Mouse (Mus musculus) kidney, adult 2 months (tissue): Measurements from ENCODE around the gene Hba-a2. TPM values are rescaled to one million over a fixed set of nuclear protein-coding genes. Genes with fewer than 3 reads are reported as not detected.

Source experiments
- DNase-seq: peaks from one replicate; pipeline ENCODE4 v3.0.0; 2021
- H3K27ac ChIP-seq: fragments of 200-500 bp; 2 replicates; pipeline ENCODE4 v1.5.1; 2012; ENCODE audit warnings: low read depth, low read length, control low read depth, inconsistent platforms; ENCODE audit not compliant: insufficient read depth
- H3K27me3 ChIP-seq: fragments of 200-500 bp; replicated peaks from 2 replicates; pipeline ENCODE4 v1.6.1; 2012; ENCODE audit warnings: mild to moderate bottlenecking, moderate library complexity, low read length, inconsistent platforms; ENCODE audit not compliant: control insufficient read depth, insufficient read depth
- H3K36me3 ChIP-seq: fragments of 200-500 bp; 2 replicates; pipeline ENCODE4 v1.6.1; 2012; ENCODE audit warnings: mild to moderate bottlenecking, moderate library complexity, low read length, inconsistent platforms; ENCODE audit not compliant: control insufficient read depth, insufficient read depth
- H3K4me1 ChIP-seq: fragments of 200-500 bp; 2 replicates; pipeline ENCODE4 v1.6.1; 2011; ENCODE audit warnings: low read length; ENCODE audit not compliant: control insufficient read depth, insufficient read depth
- H3K4me3 ChIP-seq: fragments of 200-500 bp; 2 replicates; pipeline ENCODE4 v1.5.1; 2011; ENCODE audit warnings: mild to moderate bottlenecking, low read depth, low read length, control low read depth; ENCODE audit not compliant: insufficient read depth
- CTCF ChIP-seq: fragments of 200-500 bp; conservative IDR thresholded peaks from 2 replicates; pipeline ENCODE4 v1.5.1; 2011; ENCODE audit warnings: low read depth, mild to moderate bottlenecking, control low read depth, low read length, moderate library complexity, mixed read lengths; ENCODE audit not compliant: insufficient read depth, insufficient read length
- POLR2A ChIP-seq: fragments of 200-500 bp; IDR thresholded peaks from one replicate; pipeline ENCODE4 v1.6.1; 2011; ENCODE audit warnings: low read depth, low read length, control low read depth
- WGBS: fragments of 180-500 bp; shearing (Covaris S2); methylation state at CpG from one replicate; pipeline ENCODE4 v1.1.7; 2018; 5-methylcytosine and 5-hydroxymethylcytosine counted together
- polyA plus RNA-seq: library from polyadenylated mRNA; depleted of rRNA; stranded (reverse); fragments of >200 nt; gene quantifications from 2 replicates; pipeline ENCODE4 v1.2.3, GENCODE M21; 2012; rRNA removed

The Hba-a2 gene
- polyA plus RNA-seq, 1 experiment = 5,122 TPM

GRCm38 (mm10) chr11:32345504-32346297 is 49.4 kb downstream of the Hba-a2 start:
- Histone ChIP-seq H3K36me3 (no peaks in the 10 kb centered on the region), H3K27ac (no peak overlapping the region), H3K27me3 (no peaks in the 10 kb centered on the region), H3K4me3 (no peak overlapping the region), H3K4me1 (no peaks in the 10 kb centered on the region)
- 73% methylated on average over 6 of the region's 6 CpGs for WGBS
- TF ChIP-seq CTCF = no peak
- TF ChIP-seq POLR2A = no peak
- no peak for DNase-seq

Other genes with a start within 250 kb of the Hba-a2 start
- 0.05 and 0.58 TPM in 2 replicates for gene Il9r, start 96.2 kb upstream of the Hba-a2 start, polyA plus RNA-seq
- gene Snrnp25, start 91.1 kb upstream of the Hba-a2 start, polyA plus RNA-seq = 16.1 and 19.5 TPM in 2 replicates
- gene Rhbdf1, start 74.2 kb upstream of the Hba-a2 start, polyA plus RNA-seq = 81.7 and 110 TPM in 2 replicates
- 12.5 and 13.4 TPM in 2 replicates for gene Mpg, start 70.0 kb upstream of the Hba-a2 start, polyA plus RNA-seq
- 71.9 and 95.7 TPM in 2 replicates for gene Nprl3, start 28.8 kb upstream of the Hba-a2 start, polyA plus RNA-seq
- gene Hba-x, start 20.1 kb upstream of the Hba-a2 start, polyA plus RNA-seq = not detected in 2 replicates
- 1,733 and 2,108 TPM in 2 replicates for gene Hba-a1, start 13.0 kb upstream of the Hba-a2 start, polyA plus RNA-seq
- 0.22 and 0.34 TPM in 2 replicates for gene Hbq1b, start 9.5 kb upstream of the Hba-a2 start, polyA plus RNA-seq
- 0.18 and 0.45 TPM in 2 replicates for gene Hbq1a, start 3.6 kb downstream of the Hba-a2 start, polyA plus RNA-seq
- 3.7 TPM in 2 replicates for gene Sh3pxd2b, start 51.3 kb downstream of the Hba-a2 start, polyA plus RNA-seq
- gene Ubtd2, start 158.9 kb downstream of the Hba-a2 start, polyA plus RNA-seq = 4.6 and 5.4 TPM in 2 replicates
- gene Efcab9, start 235.6 kb downstream of the Hba-a2 start, polyA plus RNA-seq = 0.14 TPM in 1 of 2 replicates, not detected in the other
- gene Stk10, start 236.8 kb downstream of the Hba-a2 start, polyA plus RNA-seq = 6.3 and 9.4 TPM in 2 replicates